Mouse (Mus musculus) C2C12 (cell line): ENCODE results near the gene H3f3a. TPM values are rescaled to one million over a fixed set of nuclear protein-coding genes. Genes with fewer than 3 reads are reported as not detected.

Experiments
- H3K27me3 ChIP-seq: one replicate; pipeline ENCODE4 v1.6.1; 2011; ENCODE audit not compliant: control insufficient read depth, insufficient read depth, insufficient read length
- H3K36me3 ChIP-seq: one replicate; pipeline ENCODE4 v1.6.1; 2011; ENCODE audit not compliant: control insufficient read depth, insufficient read depth
- H3K4me3 ChIP-seq: one replicate; pipeline ENCODE4 v1.5.1; 2011; ENCODE audit warnings: mild to moderate bottlenecking, control low read depth; ENCODE audit not compliant: poor library complexity, insufficient read depth, severe bottlenecking
- H3K79me2 ChIP-seq: one replicate; pipeline ENCODE4 v1.6.1; 2011; ENCODE audit not compliant: control insufficient read depth, insufficient read depth
- H3K79me3 ChIP-seq: one replicate; pipeline ENCODE4 v1.6.1; 2011; ENCODE audit warnings: low read depth, control low read depth
- H3ac ChIP-seq: one replicate; pipeline ENCODE3; 2011; ENCODE audit warnings: low read depth; ENCODE audit not compliant: control insufficient read depth, insufficient read length
- CEBPB ChIP-seq: IDR thresholded peaks from one replicate; pipeline ENCODE4 v1.6.1; 2011; ENCODE audit warnings: low read depth, mild to moderate bottlenecking, control low read depth, moderate library complexity
- CTCF ChIP-seq: IDR thresholded peaks from one replicate; pipeline ENCODE4 v1.5.1; 2011; ENCODE audit not compliant: control insufficient read depth, insufficient read depth, insufficient read length
- FOSL1 ChIP-seq: IDR thresholded peaks from one replicate; pipeline ENCODE4 v1.8.0; 2011; ENCODE audit warnings: mild to moderate bottlenecking, low read length; ENCODE audit not compliant: poor library complexity, insufficient read depth, severe bottlenecking
- MAX ChIP-seq: IDR thresholded peaks from one replicate; pipeline ENCODE4 v1.6.1; 2011; ENCODE audit warnings: mild to moderate bottlenecking, control low read depth
- MYOD1 ChIP-seq: IDR thresholded peaks from one replicate; pipeline ENCODE4 v1.6.1; 2011; ENCODE audit warnings: low read depth; ENCODE audit not compliant: control insufficient read depth, insufficient read length
- MYOG ChIP-seq: IDR thresholded peaks from one replicate; pipeline ENCODE4 v1.6.1; 2011; ENCODE audit not compliant: control insufficient read depth, insufficient read length; ENCODE audit errors: extremely low read depth
- USF1 ChIP-seq: IDR thresholded peaks from one replicate; pipeline ENCODE4 v1.6.1; 2011; ENCODE audit warnings: low read depth, mild to moderate bottlenecking, control low read depth, moderate library complexity
- polyA plus RNA-seq: library from polyadenylated mRNA; unstranded; fragments of >200 nt; fragmentation: generic; extraction: Trizol; gene quantifications from one replicate; pipeline ENCODE4 v1.2.1, GENCODE M21; 2012; ENCODE audit warnings: missing spikeins

The H3f3a gene
- polyA plus RNA-seq, 1 experiment, result 570 TPM

DNA sequence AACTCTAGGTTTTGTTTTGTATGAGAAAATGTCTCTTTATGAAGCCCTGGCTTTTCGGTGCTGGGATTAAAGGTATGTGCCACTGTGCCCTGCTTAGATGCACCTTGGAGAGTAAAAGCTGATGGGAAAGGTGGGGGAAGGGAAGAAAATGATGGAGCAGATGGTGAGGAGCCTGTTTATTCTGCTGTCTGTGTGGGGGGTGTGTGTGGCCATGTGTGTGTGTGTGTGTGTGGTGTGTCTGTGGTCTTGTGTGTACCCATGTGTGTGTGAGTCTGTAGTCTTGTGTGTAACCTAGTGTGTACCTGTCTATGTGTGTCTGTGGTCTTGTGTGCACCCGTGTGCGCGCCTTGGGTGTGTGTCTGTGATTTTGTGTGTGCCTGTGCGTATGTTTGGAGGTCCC is 15.1 kb downstream of the H3f3a start:
- H3K36me3 ChIP-seq, result peaks cover 28% of the 10 kb centered on the region
- no peaks in the 10 kb centered on the region for H3K79me3 ChIP-seq
- H3ac ChIP-seq, result no peak overlapping the region
- no peak overlapping the region for H3K4me3 ChIP-seq
- no peaks in the 10 kb centered on the region for H3K79me2 ChIP-seq
- H3K27me3 ChIP-seq, result no peaks in the 10 kb centered on the region
- no peak for TF ChIP-seq MYOG

- Histone ChIP-seq H3ac (no peak overlapping the region), H3K79me2 (no peaks in the 10 kb centered on the region), H3K4me3 (no peak overlapping the region), H3K79me3 (no peaks in the 10 kb centered on the region), H3K27me3 (no peaks in the 10 kb centered on the region), H3K36me3 (no peaks in the 10 kb centered on the region)
- no peak for TF ChIP-seq CEBPB
These were observed 19.6 kb downstream of the H3f3a start for GRCm38 (mm10) chr1:180794170-180794569.

DNA sequence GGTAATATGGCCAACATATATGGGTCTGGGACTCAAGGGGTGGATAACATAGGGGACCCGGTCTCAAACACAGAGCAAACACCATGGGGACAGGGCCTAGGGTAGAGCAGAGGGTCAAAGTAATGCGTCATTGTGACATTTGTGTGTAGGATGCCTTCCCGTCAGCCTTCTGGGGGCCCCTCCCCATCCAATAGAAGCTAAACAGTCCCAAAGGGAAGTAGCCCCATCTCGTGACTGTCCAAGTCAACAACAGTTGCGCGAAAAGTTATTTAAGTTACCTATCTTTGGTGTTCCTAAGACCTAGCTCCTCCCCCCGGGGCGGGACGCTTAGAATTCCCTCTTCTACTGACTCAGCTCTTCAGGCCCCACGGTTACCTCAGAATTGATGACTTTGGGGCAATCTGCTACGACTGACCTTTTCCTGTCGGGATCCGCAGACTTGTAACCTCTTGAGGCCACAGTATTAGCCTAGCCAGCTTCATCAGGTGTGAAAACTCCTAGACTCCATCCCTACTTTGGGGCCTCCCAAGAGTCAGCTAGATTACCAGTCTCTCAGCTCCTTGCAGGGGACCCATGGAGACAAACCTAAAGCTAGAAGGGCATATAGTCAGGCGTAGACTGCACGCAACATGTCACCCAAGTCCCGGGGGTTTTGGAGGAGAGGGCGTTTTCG is 20.2 kb downstream of the H3f3a start:
- TF ChIP-seq CTCF, result no peak
- H3K27me3 ChIP-seq, result no peaks in the 10 kb centered on the region
- H3K36me3 ChIP-seq, result no peaks in the 10 kb centered on the region
- H3K79me2 ChIP-seq, result no peaks in the 10 kb centered on the region
- H3K79me3 ChIP-seq, result no peaks in the 10 kb centered on the region
- no peak overlapping the region for H3ac ChIP-seq
- H3K4me3 ChIP-seq, result no peak overlapping the region

DNA sequence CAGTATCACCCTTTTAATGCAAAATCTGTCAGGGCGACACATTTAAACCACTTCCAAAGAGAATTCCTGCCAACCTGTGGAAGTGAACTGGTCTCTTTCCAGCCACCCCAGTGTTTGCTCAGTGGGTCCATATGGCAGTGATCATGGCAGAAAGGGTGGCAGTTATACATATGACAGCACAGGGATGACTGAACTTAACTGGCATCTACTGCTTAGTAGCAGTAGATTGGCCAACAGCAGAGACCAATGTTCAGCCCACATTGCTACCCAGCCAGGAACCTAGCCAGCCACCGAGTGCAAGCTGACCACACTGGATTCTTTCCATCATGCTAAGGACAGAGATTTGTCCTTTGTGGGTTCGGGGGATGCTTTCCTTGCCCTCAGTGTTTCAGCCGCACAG is 20.9 kb downstream of the H3f3a start:
- no peak overlapping the region for H3K4me3 ChIP-seq
- TF ChIP-seq MYOD1, result no peak
- TF ChIP-seq CTCF, result no peak
- TF ChIP-seq USF1, result no peak
- no peak for TF ChIP-seq MAX
- TF ChIP-seq MYOG, result no peak
- TF ChIP-seq FOSL1, result no peak
- no peak for TF ChIP-seq CEBPB
- H3K79me2 ChIP-seq, result no peaks in the 10 kb centered on the region

GRCm38 (mm10) chr1:180791821-180792480 is 21.8 kb downstream of the H3f3a start:
- no peak for TF ChIP-seq FOSL1
- no peak for TF ChIP-seq CTCF
- TF ChIP-seq USF1, result no peak
- TF ChIP-seq CEBPB, result no peak
- no peak for TF ChIP-seq MYOG
- no peak for TF ChIP-seq MYOD1
- TF ChIP-seq MAX, result no peak
- H3K79me2 ChIP-seq, result no peaks in the 10 kb centered on the region
- H3K79me3 ChIP-seq, result no peaks in the 10 kb centered on the region
- no peaks in the 10 kb centered on the region for H3K36me3 ChIP-seq
- no peak overlapping the region for H3ac ChIP-seq
- no peaks in the 10 kb centered on the region for H3K27me3 ChIP-seq
- H3K4me3 ChIP-seq, result no peak overlapping the region

More for the DNA sequence above, 20.9 kb downstream of the H3f3a start:
- H3K27me3 ChIP-seq, result no peaks in the 10 kb centered on the region
- no peaks in the 10 kb centered on the region for H3K79me3 ChIP-seq
- H3ac ChIP-seq, result no peak overlapping the region
- H3K36me3 ChIP-seq, result no peaks in the 10 kb centered on the region

DNA sequence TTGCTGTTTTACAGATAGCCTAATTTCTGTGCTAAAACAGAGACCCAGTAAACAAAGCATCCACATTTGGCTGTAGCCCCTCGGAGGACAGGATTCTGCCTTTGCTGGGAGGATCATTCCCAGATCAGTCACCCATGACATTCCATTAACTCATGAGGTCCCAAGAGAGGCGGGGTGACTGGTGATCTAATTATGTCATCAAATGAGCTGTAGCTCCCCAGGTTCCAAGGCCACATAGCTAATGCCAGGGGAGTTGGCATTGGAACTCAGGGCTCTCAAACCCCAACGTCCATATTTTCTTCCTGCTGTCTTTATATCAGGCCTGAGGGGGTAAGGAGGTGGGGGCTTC is 30.2 kb downstream of the H3f3a start:
- Histone ChIP-seq H3ac (no peak overlapping the region), H3K36me3 (no peaks in the 10 kb centered on the region), H3K79me2 (no peaks in the 10 kb centered on the region), H3K27me3 (no peaks in the 10 kb centered on the region), H3K79me3 (no peaks in the 10 kb centered on the region), H3K4me3 (no peak overlapping the region)
- TF ChIP-seq MYOG (no peak), CTCF (no peak), MYOD1 (no peak)
